Mouse (Mus musculus) liver, postnatal 0 days (tissue): ENCODE data around the gene Map3k4.

Experiments used
- CTCF ChIP-seq: sonication (generic); IDR thresholded peaks from 2 replicates; pipeline ENCODE4 v1.5.1; 2016; ENCODE audit warnings: antibody characterized with exemption, low read depth
- EP300 ChIP-seq: IDR thresholded peaks from 2 replicates; pipeline ENCODE4 v1.6.1; 2016; ENCODE audit warnings: antibody characterized with exemption, low read depth, mild to moderate bottlenecking

DNA sequence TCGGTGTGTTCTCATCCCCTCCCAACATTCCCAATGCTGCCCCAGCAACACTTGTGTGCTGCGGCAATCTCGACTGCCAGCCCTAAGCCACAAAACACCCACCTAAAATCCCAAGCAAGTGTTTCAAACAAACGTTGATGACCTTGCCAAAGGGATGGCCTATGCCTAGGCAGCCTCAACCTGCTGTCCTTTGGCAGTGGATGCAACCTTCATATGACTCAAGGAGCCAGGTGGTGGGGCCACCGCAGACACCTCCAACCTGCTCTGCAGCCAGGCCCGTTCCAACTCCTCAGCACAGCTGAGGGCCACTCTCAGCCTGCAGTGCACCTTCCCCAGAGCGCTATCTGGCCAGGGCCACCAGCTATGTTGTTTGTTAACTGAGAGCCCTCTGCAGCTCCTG lies 90.1 kb downstream of the Map3k4 start:
- no peak for TF ChIP-seq CTCF
- TF ChIP-seq EP300, result no peak
